In genomic region chr11:107859288-107859687, GRCm38 (mm10) we compare ENCODE assay signal across 10 mouse cellular contexts. TPM values are rescaled to one million over a fixed set of nuclear protein-coding genes. Genes with fewer than 3 reads are reported as not detected.
DNase-seq lines count a peak whose midpoint lies in the region; ATAC-seq lines count a peak whose summit lies in the region.
"Had no signal": no experiment of that assay in that cellular context is flagged by ENCODE, and none has a peak within 500 bp of the region (broad histone marks: within the 10 kb centered on the region; RNA-seq: fewer than 3 reads in every experiment).

No protein-coding gene starts in this region.

- no peak overlapping the region for H3K9ac ChIP-seq in heart, embryonic 12.5 days
- H3K9ac ChIP-seq: embryonic facial prominence, embryonic 13.5 days; lung, embryonic 15.5 days had no signal

- 16% methylated on average over 7 of the region's 7 CpGs for WGBS in heart, embryonic 12.5 days

- no peak overlapping the region for H3K27ac ChIP-seq in heart, embryonic 12.5 days (ENCODE audit: poor library complexity, severe bottlenecking)
- H3K27ac ChIP-seq: embryonic facial prominence, embryonic 13.5 days; lung, embryonic 15.5 days had no signal

- DNase-seq in heart, adult 11 months: peak; percentile 91
- DNase-seq in 3T3-L1 (ENCODE audit: low read depth, low spot score) (peak; percentile 86), R1 (ENCODE audit: low read depth, low spot score) (peak; percentile 78)
- DNase-seq in embryo, embryonic 10 days (ENCODE audit: low spot score): peak; percentile 79
- DNase-seq in kidney, postnatal 10 days: peak; percentile 65
- DNase-seq in thymus, postnatal 0 days (ENCODE audit: low spot score): peak; percentile 70

- no peaks in the 10 kb centered on the region for H3K4me1 ChIP-seq in heart, embryonic 12.5 days (replicated peaks)
- H3K4me1 ChIP-seq: embryonic facial prominence, embryonic 13.5 days; lung, embryonic 15.5 days had no signal

- H3K9me3 ChIP-seq in heart, embryonic 12.5 days (replicated peaks): no peaks in the 10 kb centered on the region
- H3K9me3 ChIP-seq: embryonic facial prominence, embryonic 13.5 days; lung, embryonic 15.5 days had no signal

- peaks cover 15% of the 10 kb centered on the region; the same call in 1 of the 2 replicates for H3K27me3 ChIP-seq in heart, embryonic 12.5 days (replicated peaks)
- H3K27me3 ChIP-seq: lung, embryonic 15.5 days had no signal

- no peak overlapping the region for H3K4me2 ChIP-seq in heart, embryonic 12.5 days
- H3K4me2 ChIP-seq: embryonic facial prominence, embryonic 13.5 days; lung, embryonic 15.5 days had no signal

- no peak for ATAC-seq in heart, embryonic 12.5 days (ENCODE audit: insufficient number of reproducible peaks, low FRiP score)
- ATAC-seq in megakaryocyte, adult 5-6 weeks (ENCODE audit: poor library complexity, severe bottlenecking): peak; percentile 69

- no peaks in the 10 kb centered on the region for H3K36me3 ChIP-seq in heart, embryonic 12.5 days
- H3K36me3 ChIP-seq: embryonic facial prominence, embryonic 13.5 days; lung, embryonic 15.5 days had no signal

- H3K4me3 ChIP-seq in heart, embryonic 12.5 days: no peak overlapping the region
- H3K4me3 ChIP-seq: embryonic facial prominence, embryonic 13.5 days; lung, embryonic 15.5 days had no signal

RNA-seq across cellular contexts. Expression of gene Cacng5, which starts 55.6 kb away (rescaled TPM):
- not detected in 2 replicates for polyA plus RNA-seq in heart, embryonic 12.5 days (2016; fragmentation: Nextera tagmentation; extraction: Ambion mirVana)
- not detected in 2 replicates for total RNA-seq in megakaryocyte, adult 5-6 weeks (2015)
- total RNA-seq in megakaryocyte, adult 5-6 weeks (2017): not detected in 2 replicates
- 0.06 TPM in 1 of 2 replicates, not detected in the other for polyA plus RNA-seq in thymus, postnatal 0 days (2015; fragmentation: Nextera tagmentation; extraction: Ambion mirVana)
